Mouse (Mus musculus) ES-E14 (cell line): ENCODE data around the gene Cpt1a. TPM values are rescaled to one million over a fixed set of nuclear protein-coding genes. Genes with fewer than 3 reads are reported as not detected.

Experiments used
- DNase-seq: peaks from one replicate; pipeline ENCODE4 v3.0.0-alpha.2; 2013; ENCODE audit warnings: low read depth, low spot score
- H3K27ac ChIP-seq: 2 replicates; pipeline ENCODE4 v1.5.1; 2012; ENCODE audit warnings: low read depth, mild to moderate bottlenecking, low read length, moderate library complexity, mixed read lengths; ENCODE audit not compliant: poor library complexity, insufficient read depth, severe bottlenecking
- H3K36me3 ChIP-seq: 2 replicates; pipeline ENCODE4 v1.6.1; 2012; ENCODE audit warnings: mild to moderate bottlenecking, low read length, moderate library complexity, mixed read lengths; ENCODE audit not compliant: control insufficient read depth, poor library complexity, insufficient read depth, severe bottlenecking
- H3K4me1 ChIP-seq, 2 experiments: fragments of 150-350 bp in 1 of 2; sonication (generic) in 1 of 2; 2 replicates each; pipeline ENCODE4 v1.6.1; 2012; ENCODE audit warnings: low read length in 2 of 2, mild to moderate bottlenecking in 1 of 2, mixed read lengths in 1 of 2; ENCODE audit not compliant: control insufficient read depth in 2 of 2, insufficient read depth in 2 of 2, poor library complexity in 1 of 2
- H3K4me3 ChIP-seq, 2 experiments: fragments of 150-350 bp in 1 of 2; sonication (generic) in 1 of 2; 2 replicates each; pipeline ENCODE4 v1.5.1; 2012; ENCODE audit warnings: low read length in 2 of 2, low read depth in 1 of 2, mild to moderate bottlenecking in 1 of 2, mixed read lengths in 1 of 2; ENCODE audit not compliant: insufficient read depth in 1 of 2, poor library complexity in 1 of 2, severe bottlenecking in 1 of 2
- H3K9ac ChIP-seq: 2 replicates; pipeline ENCODE4 v1.6.1; 2012; ENCODE audit warnings: low read depth, mild to moderate bottlenecking, low read length, mixed read lengths; ENCODE audit not compliant: poor library complexity, insufficient read depth, severe bottlenecking
- H3K9me3 ChIP-seq: fragments of 150-350 bp; sonication (generic); 2 replicates; pipeline ENCODE4 v1.6.1; 2012; ENCODE audit warnings: low read depth, mild to moderate bottlenecking, low read length; ENCODE audit not compliant: control insufficient read depth, insufficient read depth
- CHD2 ChIP-seq: IDR thresholded peaks from 2 replicates; pipeline ENCODE4 v1.6.1; 2014; ENCODE audit warnings: mild to moderate bottlenecking, low read depth, low read length, inconsistent platforms
- HCFC1 ChIP-seq: IDR thresholded peaks from 2 replicates; pipeline ENCODE4 v1.6.1; 2012; ENCODE audit warnings: low read length, inconsistent platforms, borderline replicate concordance; ENCODE audit not compliant: insufficient read depth
- MAFK ChIP-seq: IDR thresholded peaks from 2 replicates; pipeline ENCODE4 v1.6.1; 2014; ENCODE audit warnings: mild to moderate bottlenecking, low read depth, low read length, inconsistent platforms; ENCODE audit not compliant: insufficient read depth
- ZC3H11A ChIP-seq: IDR thresholded peaks from 2 replicates; pipeline ENCODE4 v1.6.1; 2012; ENCODE audit warnings: low read depth, mild to moderate bottlenecking, inconsistent platforms, low read length, borderline replicate concordance
- ZNF384 ChIP-seq: IDR thresholded peaks from 2 replicates; pipeline ENCODE4 v1.6.1; 2012; ENCODE audit warnings: low read depth, low read length, inconsistent platforms
- in situ Hi-C, 2 experiments: fragments of 600-800 bp; cut with MboI; formaldehyde crosslinking; loops; one replicate each; pipeline ENCODE4 v1.15.1; 2025; ENCODE audit warnings: low sequenced_read_pairs in 2 of 2, inconsistent platforms in 1 of 2; ENCODE audit not compliant: unreplicated experiment in 2 of 2
- total RNA-seq: library from RNA; depleted of rRNA; stranded (reverse); fragments of 300-350 nt; gene quantifications from 2 replicates; pipeline ENCODE4 v1.2.3, GENCODE M21; 2012

The Cpt1a gene
- total RNA-seq, 1 experiment: 15.7 TPM

GRCm38 (mm10) chr19:3321617-3322016 lies 517 bp upstream of the Cpt1a start:
- Histone ChIP-seq H3K9me3 (no peaks in the 10 kb centered on the region), H3K9ac (no peak overlapping the region; the same call in 1 of the 2 replicates), H3K27ac (no peak overlapping the region), H3K4me1 (peaks cover 0 to 11% of the 10 kb centered on the region in 2 experiments; a peak in 2 of 4 replicates), H3K36me3 (no peaks in the 10 kb centered on the region), H3K4me3 (no peak overlapping the region)
- no peak for TF ChIP-seq ZNF384
- no peak for TF ChIP-seq ZC3H11A
- no peak for TF ChIP-seq CHD2
- TF ChIP-seq HCFC1: no peak
- TF ChIP-seq MAFK: no peak
- no peak for DNase-seq
- in situ Hi-C loops: no loop called here

- in situ Hi-C loops: no loop called here
Measured at GRCm38 (mm10) chr19:3323201-3323621, 1.1 kb downstream of the Cpt1a start.

GRCm38 (mm10) chr19:3323753-3324270 lies 1.7 kb downstream of the Cpt1a start:
- H3K27ac ChIP-seq: 0 out of 2 replicates have a peak overlapping the region, but pooled peaks have one; percentile 8
- peak; percentile 61 for DNase-seq
- in situ Hi-C loops: no loop called here
- H3K9me3 ChIP-seq: no peaks in the 10 kb centered on the region
- peak overlapping the region; percentile 73 for H3K9ac ChIP-seq
- TF ChIP-seq CHD2 (no peak), ZC3H11A (no peak), HCFC1 (no peak), MAFK (no peak)
- no peaks in the 10 kb centered on the region for H3K36me3 ChIP-seq
- H3K4me3 ChIP-seq: peak overlapping the region; percentile 81 to 86
- peaks cover 0 to 11% of the 10 kb centered on the region in 2 experiments; a peak in 2 of 4 replicates for H3K4me1 ChIP-seq

More at GRCm38 (mm10) chr19:3323201-3323621, 1.1 kb downstream of the Cpt1a start:
- peaks cover 0 to 11% of the 10 kb centered on the region in 2 experiments; a peak in 2 of 4 replicates for H3K4me1 ChIP-seq
- H3K27ac ChIP-seq: peak overlapping the region; percentile 8; the same call in 1 of the 2 replicates
- DNase-seq: peak; percentile 65
- peak overlapping the region; percentile 81 to 86 for H3K4me3 ChIP-seq
- TF ChIP-seq ZC3H11A: no peak
- no peak for TF ChIP-seq HCFC1
- no peak for TF ChIP-seq MAFK
- TF ChIP-seq CHD2: no peak
- no peak for TF ChIP-seq ZNF384
- no peaks in the 10 kb centered on the region for H3K9me3 ChIP-seq
- peak overlapping the region; percentile 73 for H3K9ac ChIP-seq
- no peaks in the 10 kb centered on the region for H3K36me3 ChIP-seq

- peak; percentile 47 for DNase-seq
Measured at GRCm38 (mm10) chr19:3324271-3324811, 2.2 kb downstream of the Cpt1a start.

More at GRCm38 (mm10) chr19:3324271-3324811, 2.2 kb downstream of the Cpt1a start:
- in situ Hi-C loops: no loop called here
- H3K9ac ChIP-seq: peak overlapping the region; percentile 73; the same call in 1 of the 2 replicates
- TF ChIP-seq HCFC1: no peak
- no peak for TF ChIP-seq ZC3H11A
- TF ChIP-seq CHD2: no peak
- peak overlapping the region; percentile 81 to 86 for H3K4me3 ChIP-seq
- H3K9me3 ChIP-seq: no peaks in the 10 kb centered on the region
- peak overlapping the region; percentile 82; the same call in 1 of the 2 replicates for H3K27ac ChIP-seq
- H3K4me1 ChIP-seq: peaks cover 0 to 11% of the 10 kb centered on the region in 2 experiments; a peak in 2 of 4 replicates
- no peaks in the 10 kb centered on the region for H3K36me3 ChIP-seq
